Mouse (Mus musculus) midbrain, embryonic 16.5 days (tissue): ENCODE measurements around the gene Ptpre. TPM values are rescaled to one million over a fixed set of nuclear protein-coding genes. Genes with fewer than 3 reads are reported as not detected.
"Not testable (repeated sequence)": the region's sequence is repeated elsewhere in the genome, so short reads cannot be mapped to it uniquely, and the experiment has no call there.

Experiments used
- ATAC-seq: fragments of 200-750 bp; cut with Nextera tagmentation; 2 replicates; pipeline ENCODE4 v1.8.0; 2017; ENCODE audit warnings: moderate TSS enrichment
- H3K27ac ChIP-seq: fragments of 300-500 bp; sonication (generic); 2 replicates; pipeline ENCODE4 v1.5.1; 2014; ENCODE audit warnings: mild to moderate bottlenecking, low read length, mixed read lengths
- H3K27me3 ChIP-seq: fragments of 300-500 bp; sonication (generic); 2 replicates; pipeline ENCODE4 v1.6.1; 2014; ENCODE audit warnings: low read depth, low read length, mixed read lengths; ENCODE audit not compliant: control insufficient read depth, insufficient read depth
- H3K36me3 ChIP-seq: fragments of 300-500 bp; sonication (generic); 2 replicates; pipeline ENCODE4 v1.6.1; 2014; ENCODE audit warnings: mild to moderate bottlenecking, low read length, moderate library complexity, mixed read lengths; ENCODE audit not compliant: control insufficient read depth, insufficient read depth
- H3K4me1 ChIP-seq: fragments of 300-500 bp; sonication (generic); 2 replicates; pipeline ENCODE4 v1.6.1; 2014; ENCODE audit warnings: mild to moderate bottlenecking, low read length, mixed read lengths; ENCODE audit not compliant: control insufficient read depth, insufficient read depth
- H3K4me2 ChIP-seq: fragments of 300-500 bp; sonication (generic); 2 replicates; pipeline ENCODE4 v1.6.1; 2014; ENCODE audit warnings: mild to moderate bottlenecking, low read length, mixed read lengths
- H3K4me3 ChIP-seq: fragments of 300-500 bp; sonication (generic); 2 replicates; pipeline ENCODE4 v1.5.1; 2014; ENCODE audit warnings: low read depth, mild to moderate bottlenecking, low read length, moderate library complexity, mixed read lengths
- H3K9ac ChIP-seq: fragments of 300-500 bp; sonication (generic); 2 replicates; pipeline ENCODE4 v1.6.1; 2014; ENCODE audit warnings: low read depth, low read length, mixed read lengths
- H3K9me3 ChIP-seq: fragments of 300-500 bp; sonication (generic); replicated peaks from 2 replicates; pipeline ENCODE4 v1.6.1; 2014; ENCODE audit warnings: mild to moderate bottlenecking, low read length, mixed read lengths; ENCODE audit not compliant: control insufficient read depth, poor library complexity, severe bottlenecking
- WGBS: fragments of 180-500 bp; shearing (Covaris S2); extraction: QIAGEN DNeasy Blood & Tissue Kit; methylation state at CpG from one replicate; pipeline ENCODE4 v1.1.7; 2014; 5-methylcytosine and 5-hydroxymethylcytosine counted together
- polyA plus RNA-seq: library from polyadenylated mRNA; unstranded; fragments of >200 nt; fragmentation: Nextera tagmentation; extraction: Ambion mirVana; gene quantifications from 2 replicates; pipeline ENCODE4 v1.2.1, GENCODE M21; 2015

Ptpre gene
- polyA plus RNA-seq, 1 experiment from 2014 or later = 7.6 TPM

DNA sequence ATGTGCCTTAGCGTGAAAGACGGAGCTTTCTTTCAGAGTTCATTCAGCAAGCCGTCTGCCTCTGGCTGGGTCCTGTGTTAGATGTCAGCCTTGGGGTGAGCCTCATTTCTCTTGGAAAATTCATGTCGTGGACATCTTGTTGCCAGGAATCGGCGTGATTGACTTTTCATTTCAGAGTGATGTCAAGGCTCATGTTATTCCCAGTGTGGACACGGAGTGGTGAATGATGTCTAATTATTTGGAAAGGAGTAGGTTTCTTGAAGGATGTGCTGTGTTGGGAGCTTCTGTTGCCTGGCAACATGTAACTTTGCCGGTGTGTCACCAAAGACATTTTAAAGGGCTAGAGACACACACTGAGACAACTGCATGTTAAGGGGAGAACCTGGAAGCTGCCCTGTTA is 77.6 kb downstream of the Ptpre start:
- peak overlapping the region; percentile 38 for H3K27ac ChIP-seq
- peaks cover 31% of the 10 kb centered on the region for H3K4me1 ChIP-seq
- 53% methylated on average over 8 of the region's 8 CpGs for WGBS
- no peaks in the 10 kb centered on the region for H3K27me3 ChIP-seq
- peak; percentile 36 for ATAC-seq
- no peak overlapping the region for H3K4me3 ChIP-seq
- no peaks in the 10 kb centered on the region for H3K9me3 ChIP-seq
- no peak overlapping the region for H3K9ac ChIP-seq
- no peaks in the 10 kb centered on the region for H3K36me3 ChIP-seq
- H3K4me2 ChIP-seq = no peak overlapping the region

GRCm38 (mm10) chr7:135616479-135616878 is 79.2 kb downstream of the Ptpre start:
- H3K4me2 ChIP-seq, H3K36me3 ChIP-seq, H3K9ac ChIP-seq, H3K27ac ChIP-seq, ATAC-seq, H3K9me3 ChIP-seq, H3K4me3 ChIP-seq, H3K27me3 ChIP-seq: not testable (repeated sequence)
- H3K4me1 ChIP-seq = peaks cover 36% of the 10 kb centered on the region

GRCm38 (mm10) chr7:135617776-135618175 is 80.5 kb downstream of the Ptpre start:
- peak; percentile 67 for ATAC-seq
- Histone ChIP-seq H3K4me2 (peak overlapping the region; percentile 30), H3K27ac (peak overlapping the region; percentile 84), H3K9ac (no peak overlapping the region), H3K4me3 (no peak overlapping the region), H3K4me1 (peaks cover 39% of the 10 kb centered on the region), H3K27me3 (no peaks in the 10 kb centered on the region), H3K9me3 (no peaks in the 10 kb centered on the region), H3K36me3 (no peaks in the 10 kb centered on the region)
- WGBS = 23% methylated on average over 11 of the region's 11 CpGs

DNA sequence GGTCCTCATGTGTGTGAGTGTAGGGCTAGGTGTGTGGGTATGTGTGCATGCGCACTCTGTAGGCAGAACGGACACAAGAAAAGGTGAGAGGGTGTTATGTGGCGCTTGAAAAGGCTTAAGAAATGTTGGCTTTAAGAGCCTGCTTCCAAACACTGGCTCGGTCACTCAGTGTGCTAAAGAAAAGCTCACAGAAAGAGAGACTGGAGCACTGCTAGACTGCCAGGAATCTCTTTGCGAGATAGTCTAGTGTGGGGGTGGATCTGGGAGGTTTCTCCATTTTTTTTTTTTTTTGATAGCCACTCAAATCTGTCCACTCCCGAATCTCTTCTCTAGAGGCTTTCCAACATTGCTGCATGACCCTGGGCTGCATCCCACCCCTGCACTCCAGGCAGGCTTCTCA is 84.4 kb downstream of the Ptpre start:
- Histone ChIP-seq H3K27ac (no peak overlapping the region), H3K9ac (no peak overlapping the region), H3K4me3 (no peak overlapping the region), H3K4me2 (no peak overlapping the region), H3K27me3 (no peaks in the 10 kb centered on the region), H3K4me1 (peaks cover 37% of the 10 kb centered on the region), H3K36me3 (no peaks in the 10 kb centered on the region), H3K9me3 (no peaks in the 10 kb centered on the region; the same call in 1 of the 2 replicates)
- no peak for ATAC-seq
- WGBS = 60% methylated on average over 6 of the region's 6 CpGs

GRCm38 (mm10) chr7:135622241-135622640 is 85.0 kb downstream of the Ptpre start:
- Histone ChIP-seq H3K9me3 (no peaks in the 10 kb centered on the region; the same call in 1 of the 2 replicates), H3K9ac (no peak overlapping the region), H3K27ac (no peak overlapping the region), H3K4me1 (peaks cover 34% of the 10 kb centered on the region), H3K4me2 (no peak overlapping the region), H3K36me3 (no peaks in the 10 kb centered on the region), H3K27me3 (no peaks in the 10 kb centered on the region), H3K4me3 (no peak overlapping the region)
- no peak for ATAC-seq

GRCm38 (mm10) chr7:135624854-135625253 is 87.6 kb downstream of the Ptpre start:
- no peak overlapping the region for H3K27ac ChIP-seq
- WGBS = 74% methylated on average over 3 of the region's 3 CpGs
- H3K4me1 ChIP-seq = peaks cover 17% of the 10 kb centered on the region
- no peaks in the 10 kb centered on the region for H3K36me3 ChIP-seq
- no peaks in the 10 kb centered on the region; the same call in 1 of the 2 replicates for H3K9me3 ChIP-seq
- ATAC-seq = no peak
- no peak overlapping the region for H3K4me2 ChIP-seq
- no peaks in the 10 kb centered on the region for H3K27me3 ChIP-seq
- no peak overlapping the region for H3K9ac ChIP-seq
- H3K4me3 ChIP-seq = no peak overlapping the region

- ATAC-seq = no peak
- H3K4me1 ChIP-seq = 0 out of 2 replicates have a peak, but pooled peaks cover 3% of the 10 kb centered on the region
- no peaks in the 10 kb centered on the region; the same call in 1 of the 2 replicates for H3K9me3 ChIP-seq
- no peak overlapping the region for H3K4me3 ChIP-seq
- H3K27me3 ChIP-seq = no peaks in the 10 kb centered on the region
- H3K36me3 ChIP-seq = no peaks in the 10 kb centered on the region
- 88% methylated on average over 7 of the region's 7 CpGs for WGBS
- no peak overlapping the region for H3K9ac ChIP-seq
- no peak overlapping the region for H3K4me2 ChIP-seq
- H3K27ac ChIP-seq = no peak overlapping the region
These were observed 91.1 kb downstream of the Ptpre start for GRCm38 (mm10) chr7:135628363-135628762.

DNA sequence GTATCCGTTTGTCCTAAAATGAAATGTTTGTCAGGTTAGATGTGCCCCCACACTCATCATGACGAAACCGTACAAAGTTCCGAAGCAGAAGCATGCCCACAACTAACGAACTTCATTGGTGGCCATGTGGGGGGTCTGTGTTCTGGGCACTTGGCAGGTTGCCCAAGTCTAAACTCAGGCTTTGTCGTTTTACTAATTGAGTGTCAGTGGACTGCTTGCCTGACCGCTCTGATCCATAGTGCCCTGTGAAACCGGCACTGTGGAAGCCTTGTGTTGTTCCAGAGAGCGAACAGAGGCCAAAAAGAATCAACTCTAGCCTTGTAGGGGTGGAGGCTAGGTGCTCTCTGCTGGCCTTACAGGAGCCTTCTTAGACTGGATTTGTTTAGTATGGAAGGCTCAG is 91.7 kb downstream of the Ptpre start:
- H3K4me1 ChIP-seq = 0 out of 2 replicates have a peak, but pooled peaks cover 3% of the 10 kb centered on the region
- H3K27ac ChIP-seq = no peak overlapping the region
- no peaks in the 10 kb centered on the region; the same call in 1 of the 2 replicates for H3K9me3 ChIP-seq
- no peaks in the 10 kb centered on the region for H3K27me3 ChIP-seq
- 62% methylated on average over 9 of the region's 9 CpGs for WGBS
- H3K4me2 ChIP-seq = no peak overlapping the region
- no peak overlapping the region for H3K9ac ChIP-seq
- H3K4me3 ChIP-seq = no peak overlapping the region
- no peak for ATAC-seq
- no peaks in the 10 kb centered on the region for H3K36me3 ChIP-seq

DNA sequence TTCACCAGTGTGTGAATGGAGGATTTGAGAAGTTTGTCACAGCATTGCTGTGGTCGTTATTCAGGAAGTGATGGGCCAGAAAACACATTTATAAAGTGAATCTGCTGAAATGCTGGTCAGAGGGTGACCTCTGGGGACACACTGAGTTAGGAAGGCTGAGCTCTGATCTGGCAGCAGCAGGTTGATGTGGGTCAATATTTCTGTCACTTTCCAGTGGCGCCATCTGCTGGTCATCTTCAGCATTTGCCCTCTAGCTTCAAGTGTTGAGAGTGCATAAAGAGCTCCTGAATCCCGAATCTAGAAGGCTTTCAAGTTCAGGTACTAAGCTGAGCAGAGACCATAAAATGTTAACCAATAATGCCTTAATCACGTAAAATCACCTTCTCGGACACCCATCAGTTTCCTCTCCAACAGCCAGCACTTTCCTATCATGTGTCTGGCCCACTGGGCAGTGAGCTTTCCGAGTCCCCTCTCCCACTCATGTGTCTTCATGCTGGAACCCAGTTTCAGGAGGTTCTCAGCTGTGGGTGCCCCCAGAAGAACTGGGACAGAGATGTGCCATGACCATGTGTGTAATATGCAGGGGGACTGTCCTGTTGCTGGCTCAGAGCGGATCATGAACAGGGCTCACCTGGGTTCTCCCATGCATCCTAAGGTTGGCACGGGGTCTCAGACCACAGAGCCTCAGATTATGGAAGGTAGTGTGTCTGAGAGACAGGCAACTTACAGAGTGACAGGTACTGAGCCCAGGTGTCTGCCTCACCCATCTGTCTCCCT is 94.7 kb downstream of the Ptpre start:
- H3K9ac ChIP-seq = no peak overlapping the region
- no peaks in the 10 kb centered on the region for H3K9me3 ChIP-seq
- no peak overlapping the region for H3K4me2 ChIP-seq
- ATAC-seq = no peak
- H3K27ac ChIP-seq = no peak overlapping the region
- no peaks in the 10 kb centered on the region for H3K27me3 ChIP-seq
- 51% methylated on average over 8 of the region's 8 CpGs for WGBS
- H3K4me3 ChIP-seq = no peak overlapping the region
- peaks cover 11% of the 10 kb centered on the region; the same call in 1 of the 2 replicates for H3K4me1 ChIP-seq
- no peaks in the 10 kb centered on the region for H3K36me3 ChIP-seq
